Comparison of ENCODE assay signal across 7 mouse cellular contexts in genomic region chr7:80027636-80028417, GRCm38 (mm10). TPM values are rescaled to one million over a fixed set of nuclear protein-coding genes. Genes with fewer than 3 reads are reported as not detected.
DNase-seq lines count a peak whose midpoint lies in the region; ATAC-seq and TF ChIP-seq lines count a peak whose summit lies in the region.

No protein-coding gene starts in this region.

- ATAC-seq in forebrain, postnatal 0 days, result no peak
- no peak for ATAC-seq in lung, embryonic 14.5 days (ENCODE audit: insufficient read depth)
- ATAC-seq in erythroid progenitor cell, adult 5-6 weeks (replicated peaks; ENCODE audit: low FRiP score, poor library complexity, severe bottlenecking), result no peak

- peaks cover 56% of the 10 kb centered on the region for H3K79me2 ChIP-seq in CH12.LX (replicated peaks; ENCODE audit: control insufficient read depth, extremely low read depth, insufficient read depth, poor library complexity, severe bottlenecking)

- DNase-seq in CH12.LX (ENCODE audit: extremely low read depth), result peak; percentile 26
- peak; percentile 47 for DNase-seq in adrenal gland, adult 8-10 months
- DNase-seq in forebrain, postnatal 0 days, result no peak
- DNase-seq in kidney, adult 11 months, result peak; percentile 63
- peak; percentile 44 for DNase-seq in lung, embryonic 14.5 days

- no peak for TF ChIP-seq CTCF in CH12.LX (conservative IDR thresholded peaks at IDR 0.05 in 1 of 2, IDR thresholded peaks at IDR 0.05 in 1 of 2; ENCODE audit: low read depth in 2 of 2, low read length in 2 of 2)
- TF ChIP-seq CTCF in forebrain, postnatal 0 days (IDR thresholded peaks at IDR 0.05; ENCODE audit: low read depth), result no peak
- TF ChIP-seq CTCF in lung, embryonic 14.5 days (IDR thresholded peaks at IDR 0.05; ENCODE audit: low read depth), result no peak
- TF ChIP-seq CTCF in small intestine, adult 2 months (IDR thresholded peaks at IDR 0.05; ENCODE audit: extremely low read depth, insufficient read length, insufficient replicate concordance, low read depth, low read length), result peak; percentile 7; the same call in 1 of the 2 replicates

- in situ Hi-C loops in CH12.LX (cut with MboI; ENCODE audit: low pct_ligation_motif_present, low pct_unique_long_range_greater_than_20kb, low sequenced_read_pairs), result no loop called here

- dilution Hi-C loops in CH12.LX (cut with MboI; ENCODE audit: extremely low pct_ligation_motif_present, extremely low pct_unique_long_range_greater_than_20kb, low sequenced_read_pairs), result no loop called here

- TF ChIP-seq EP300 in CH12.LX (IDR thresholded peaks at IDR 0.05; ENCODE audit: low read length), result no peak

- WGBS in forebrain, postnatal 0 days, result 6% methylated on average over 23 of the region's 23 CpGs
- WGBS in lung, embryonic 14.5 days, result 8% methylated on average over 23 of the region's 23 CpGs
- 6% methylated on average over 23 of the region's 23 CpGs for WGBS in small intestine, adult 2 months

- peak overlapping the region; percentile 73 for H3K4me2 ChIP-seq in CH12.LX (ENCODE audit: insufficient read depth, low read depth, poor library complexity, severe bottlenecking)
- peak overlapping the region; percentile 81 for H3K4me2 ChIP-seq in forebrain, postnatal 0 days (ENCODE audit: low read depth)
- H3K4me2 ChIP-seq in lung, embryonic 14.5 days, result peak overlapping the region; percentile 95

- peak overlapping the region; percentile 89 to 99 (median 92) for H3K4me3 ChIP-seq in CH12.LX (replicated peaks in 1 of 3; ENCODE audit: low read depth in 2 of 3, low read length in 2 of 3, poor library complexity in 1 of 3)
- peak overlapping the region; percentile 98 for H3K4me3 ChIP-seq in forebrain, postnatal 0 days (ENCODE audit: low read depth, low read length)
- peak overlapping the region; percentile 85 for H3K4me3 ChIP-seq in lung, embryonic 14.5 days (ENCODE audit: low read depth, low read length)
- peak overlapping the region; percentile 92 for H3K4me3 ChIP-seq in small intestine, adult 2 months (ENCODE audit: low read depth, low read length)

- peak overlapping the region; percentile 100 for H3K9ac ChIP-seq in CH12.LX (ENCODE audit: insufficient read depth, low read depth)
- H3K9ac ChIP-seq in forebrain, postnatal 0 days, result peak overlapping the region; percentile 70
- H3K9ac ChIP-seq in lung, embryonic 14.5 days, result peak overlapping the region; percentile 92

- peak overlapping the region; percentile 98 for H3K27ac ChIP-seq in CH12.LX (ENCODE audit: insufficient read depth, low read depth)
- no peak overlapping the region for H3K27ac ChIP-seq in forebrain, postnatal 0 days (ENCODE audit: low read depth, low read length)
- peak overlapping the region; percentile 98; the same call in 1 of the 2 replicates for H3K27ac ChIP-seq in lung, embryonic 14.5 days (ENCODE audit: low read depth)
- H3K27ac ChIP-seq in small intestine, adult 2 months (ENCODE audit: insufficient read depth, low read depth, low read length), result peak overlapping the region; percentile 93

- TF ChIP-seq POLR2A in CH12.LX (IDR thresholded peaks at IDR 0.05; ENCODE audit: low read depth, low read length), result no peak
- TF ChIP-seq POLR2A in small intestine, adult 2 months (IDR thresholded peaks at IDR 0.05; ENCODE audit: low read depth, low read length), result 0 out of 2 replicates have a peak, but pooled peaks have one; percentile 43

- H3K9me3 ChIP-seq in CH12.LX (replicated peaks; ENCODE audit: low read length), result no peaks in the 10 kb centered on the region
- H3K9me3 ChIP-seq in forebrain, postnatal 0 days (ENCODE audit: low read length), result no peaks in the 10 kb centered on the region
- H3K9me3 ChIP-seq in lung, embryonic 14.5 days (ENCODE audit: low read depth, low read length), result no peaks in the 10 kb centered on the region

- H3K36me3 ChIP-seq in CH12.LX (replicated peaks in 1 of 2; ENCODE audit: control insufficient read depth in 1 of 2, insufficient read depth in 1 of 2, low read length in 1 of 2), result peaks cover 0 to 14% of the 10 kb centered on the region in 2 experiments
- no peaks in the 10 kb centered on the region for H3K36me3 ChIP-seq in forebrain, postnatal 0 days (ENCODE audit: insufficient read depth)
- H3K36me3 ChIP-seq in lung, embryonic 14.5 days (ENCODE audit: insufficient read depth), result 0 out of 2 replicates have a peak, but pooled peaks cover 4% of the 10 kb centered on the region
- no peaks in the 10 kb centered on the region for H3K36me3 ChIP-seq in small intestine, adult 2 months (ENCODE audit: control insufficient read depth, insufficient read depth, low read length)

- peaks cover 17 to 51% of the 10 kb centered on the region in 2 experiments for H3K4me1 ChIP-seq in CH12.LX (ENCODE audit: control insufficient read depth in 1 of 2, insufficient read depth in 2 of 2)
- peaks cover 13% of the 10 kb centered on the region for H3K4me1 ChIP-seq in forebrain, postnatal 0 days (ENCODE audit: insufficient read depth)
- peaks cover 11% of the 10 kb centered on the region; the same call in 1 of the 2 replicates for H3K4me1 ChIP-seq in lung, embryonic 14.5 days (ENCODE audit: insufficient read depth)
- peaks cover 37% of the 10 kb centered on the region for H3K4me1 ChIP-seq in small intestine, adult 2 months (ENCODE audit: control insufficient read depth, insufficient read depth, insufficient read length, low read length)

- no peaks in the 10 kb centered on the region for H3K27me3 ChIP-seq in CH12.LX (replicated peaks)
- no peaks in the 10 kb centered on the region for H3K27me3 ChIP-seq in forebrain, postnatal 0 days (ENCODE audit: insufficient read depth, low read length)
- H3K27me3 ChIP-seq in lung, embryonic 14.5 days (ENCODE audit: insufficient read depth, low read length), result no peaks in the 10 kb centered on the region
- H3K27me3 ChIP-seq in small intestine, adult 2 months (ENCODE audit: control insufficient read depth, insufficient read depth, low read length), result no peaks in the 10 kb centered on the region

- TF ChIP-seq RAD21 in CH12.LX (IDR thresholded peaks at IDR 0.05; ENCODE audit: low read depth, low read length), result no peak

TF ChIP-seq in CH12.LX, 34 proteins besides CTCF, POLR2A, EP300 and RAD21:
- TF ChIP-seq RCOR1 (conservative IDR thresholded peaks at IDR 0.05; ENCODE audit: low read depth, low read length) (no peak), MEF2A (IDR thresholded peaks at IDR 0.05; ENCODE audit: borderline replicate concordance, low read depth, low read length) (no peak), UBTF (IDR thresholded peaks at IDR 0.05; ENCODE audit: low read depth, low read length) (peak; percentile 43; the same call in 1 of the 2 replicates), ZNF384 (IDR thresholded peaks at IDR 0.05; ENCODE audit: low read depth, low read length) (peak; percentile 76), MAX (IDR thresholded peaks at IDR 0.05; ENCODE audit: low read length) (no peak), ELF1 (IDR thresholded peaks at IDR 0.05; ENCODE audit: low read depth, low read length) (peak; percentile 39), CHD2 (IDR thresholded peaks at IDR 0.05; ENCODE audit: low read length) (no peak), GABPA (IDR thresholded peaks at IDR 0.05; ENCODE audit: insufficient replicate concordance, low read depth, low read length) (no peak), MAZ (IDR thresholded peaks at IDR 0.05; ENCODE audit: low read depth, low read length) (peak; percentile 61; the same call in 1 of the 2 replicates), SIN3A (IDR thresholded peaks at IDR 0.05; ENCODE audit: low read length) (peak; percentile 49; the same call in 1 of the 2 replicates), NELFE (IDR thresholded peaks at IDR 0.05; ENCODE audit: low read depth, low read length) (no peak), POLR2AphosphoS2 (IDR thresholded peaks at IDR 0.05; ENCODE audit: low read depth, low read length) (no peak), TBP (conservative IDR thresholded peaks at IDR 0.05; ENCODE audit: low read depth, low read length) (0 out of 2 replicates have a peak, but pooled peaks have one; percentile 49), ZMIZ1 (IDR thresholded peaks at IDR 0.05; ENCODE audit: low read depth, low read length) (no peak), MAFK (IDR thresholded peaks at IDR 0.05; ENCODE audit: insufficient replicate concordance, low read length) (no peak), USF2 (conservative IDR thresholded peaks at IDR 0.05; ENCODE audit: low read depth, low read length) (no peak), NRF1 (IDR thresholded peaks at IDR 0.05; ENCODE audit: low read depth, low read length) (no peak), HCFC1 (IDR thresholded peaks at IDR 0.05; ENCODE audit: low read depth, low read length) (no peak), CHD1 (IDR thresholded peaks at IDR 0.05; ENCODE audit: low read depth, low read length) (peak; percentile 66), ZKSCAN1 (IDR thresholded peaks at IDR 0.05; ENCODE audit: borderline replicate concordance, low read depth, low read length) (no peak), E2F4 (IDR thresholded peaks at IDR 0.05; ENCODE audit: insufficient replicate concordance, low read depth, low read length) (no peak), PAX5 (IDR thresholded peaks at IDR 0.05; ENCODE audit: low read length) (no peak), JUN (IDR thresholded peaks at IDR 0.05; ENCODE audit: insufficient read depth, low read depth, low read length) (no peak), ETS1 (conservative IDR thresholded peaks at IDR 0.05; ENCODE audit: low read depth, low read length) (no peak)

RNA-seq across cellular contexts. Expression of gene Zfp710, which starts 3.2 kb away (rescaled TPM):
- total RNA-seq in CH12.LX (2012; rRNA removed) (16.2 and 16.3 TPM in 2 replicates), CH12.LX (2014; rRNA removed) (6.1 and 7.6 TPM in 2 replicates)
- polyA plus RNA-seq in CH12.LX (2012; ENCODE audit: insufficient read length, low read depth), result 12.1 and 14.4 TPM in 2 replicates
- 10 to 100 TPM; 14.3 to 34.1 (median 25.3) TPM for total RNA-seq in adrenal gland, adult 8-10 months (2022)
- 22.5 and 30.6 TPM in 2 replicates for total RNA-seq in forebrain, postnatal 0 days (2014; rRNA removed)
- polyA plus RNA-seq in forebrain, postnatal 0 days (2015; fragmentation: Nextera tagmentation; extraction: Ambion mirVana), result 9.6 and 12.3 TPM in 2 replicates
- polyA plus RNA-seq in lung, embryonic 14.5 days (2014; fragmentation: Nextera tagmentation; extraction: Ambion mirVana), result 15.8 and 17.7 TPM in 2 replicates
- polyA plus RNA-seq in small intestine, adult 2 months (2012; rRNA removed), result 34.9 and 67.9 TPM in 2 replicates
- 5.4 and 10.9 TPM in 2 replicates for total RNA-seq in erythroid progenitor cell, adult 5-6 weeks (2015; ENCODE audit: low replicate concordance)
- 2.4 and 3.6 TPM in 2 replicates for total RNA-seq in erythroid progenitor cell, adult 5-6 weeks (2017; ENCODE audit: low replicate concordance)
